Mouse (Mus musculus) spleen, embryonic (tissue): ENCODE measurements around the gene Slc50a1.

Experiments used
- CTCF ChIA-PET: fragments of 350-600 bp; sonication (Branson Sonifier 250); formaldehyde crosslinking; loops from one replicate; lab custom pipeline; 2022; lab: Charles Lee

Slc50a1 gene

GRCm38 (mm10) chr3:89276061-89276460 lies 5.7 kb upstream of the Slc50a1 start:
- CTCF ChIA-PET = no interaction called here

- CTCF ChIA-PET = interaction anchor here (1.3 kb wide), 1 partner anchor 27 kb away, joined by 4 read pairs; no protein-coding TSS in a partner anchor
Observed at GRCm38 (mm10) chr3:89271760-89272159, 1.4 kb upstream of the Slc50a1 start.

- CTCF ChIA-PET = interaction anchor here (1.0 to 1.3 kb wide), 2 partner anchors 20 to 28 kb away, joined by 3 to 4 read pairs; no protein-coding TSS in a partner anchor
Observed at GRCm38 (mm10) chr3:89270891-89271290, 521 bp upstream of the Slc50a1 start.

GRCm38 (mm10) chr3:89268916-89269315 lies 1.5 kb downstream of the Slc50a1 start:
- CTCF ChIA-PET = no interaction called here

GRCm38 (mm10) chr3:89266439-89266893 lies 3.9 kb downstream of the Slc50a1 start:
- CTCF ChIA-PET = interaction anchor here (0.5 to 1.2 kb wide), 4 partner anchors 15 to 716 kb away, joined by 3 to 6 read pairs (median 4); no protein-coding TSS in a partner anchor

- CTCF ChIA-PET = interaction anchor here (0.7 kb wide), 1 partner anchor 70 kb away, joined by 6 read pairs; no protein-coding TSS in a partner anchor
Observed at GRCm38 (mm10) chr3:89262417-89262816, 8.0 kb downstream of the Slc50a1 start.

GRCm38 (mm10) chr3:89260211-89260610 lies 10.2 kb downstream of the Slc50a1 start:
- CTCF ChIA-PET = no interaction called here

GRCm38 (mm10) chr3:89259076-89259475 lies 11.3 kb downstream of the Slc50a1 start, which contains the start of gene Dpm3:
Gene Dpm3 (plus strand): TSS chr3:89259358.
- CTCF ChIA-PET = no interaction called here

- CTCF ChIA-PET = no interaction called here
Observed at GRCm38 (mm10) chr3:89256177-89256576, 14.2 kb downstream of the Slc50a1 start.

GRCm38 (mm10) chr3:89254994-89255393 lies 15.4 kb downstream of the Slc50a1 start:
- CTCF ChIA-PET = no interaction called here

GRCm38 (mm10) chr3:89251365-89251895 lies 18.9 kb downstream of the Slc50a1 start:
- CTCF ChIA-PET = interaction anchor here (0.5 to 2.5 kb wide), 4 partner anchors 19 to 192 kb away, joined by 3 to 12 read pairs (median 6); partner anchors contain the start of genes Efna1 and Slc50a1

- CTCF ChIA-PET = interaction anchor here (0.6 to 2.5 kb wide), 4 partner anchors 20 to 54 kb away, joined by 3 to 12 read pairs (median 4); partner anchors contain the start of genes Efna1 and Slc50a1
Observed at GRCm38 (mm10) chr3:89250435-89251040, 19.8 kb downstream of the Slc50a1 start.

- CTCF ChIA-PET = no interaction called here
Observed at GRCm38 (mm10) chr3:89247466-89247865, 22.9 kb downstream of the Slc50a1 start.

- CTCF ChIA-PET = interaction anchor here (0.6 to 1.5 kb wide), 5 partner anchors 20 to 358 kb away, joined by 3 to 6 read pairs (median 5); partner anchors contain the start of genes Efna1 and Gba
Observed at GRCm38 (mm10) chr3:89246261-89247100, 23.9 kb downstream of the Slc50a1 start, which contains the start of gene Trim46. Gene Trim46 (minus strand): TSS chr3:89246309.

GRCm38 (mm10) chr3:89245688-89246171 lies 24.6 kb downstream of the Slc50a1 start, which contains the start of gene Krtcap2:
Gene Krtcap2 (plus strand): TSS chr3:89245966.
- CTCF ChIA-PET = interaction anchor here (0.6 to 1.5 kb wide), 5 partner anchors 11 to 973 kb away, joined by 3 to 6 read pairs (median 5); partner anchors contain the start of genes Efna1 and Gba

- CTCF ChIA-PET = interaction anchor here (0.6 to 1.5 kb wide), 6 partner anchors 11 to 973 kb away, joined by 4 to 6 read pairs (median 5); partner anchors contain the start of gene Efna1
Observed at GRCm38 (mm10) chr3:89244982-89245687, 25.2 kb downstream of the Slc50a1 start.

- CTCF ChIA-PET = interaction anchor here (0.6 to 1.5 kb wide), 4 partner anchors 10 to 30 kb away, joined by 5 to 6 read pairs (median 5); no protein-coding TSS in a partner anchor
Observed at GRCm38 (mm10) chr3:89244158-89244981, 26.0 kb downstream of the Slc50a1 start.

GRCm38 (mm10) chr3:89243609-89244008 lies 26.8 kb downstream of the Slc50a1 start:
- CTCF ChIA-PET = interaction anchor here (0.6 to 1.4 kb wide), 2 partner anchors 13 to 39 kb away, joined by 3 to 5 read pairs; no protein-coding TSS in a partner anchor

GRCm38 (mm10) chr3:89242331-89242895 lies 28.0 kb downstream of the Slc50a1 start:
- CTCF ChIA-PET = interaction anchor here (0.7 kb wide), 1 partner anchor 171 kb away, joined by 3 read pairs; no protein-coding TSS in a partner anchor
